Mouse (Mus musculus): ENCODE results near the gene Tmem135. TPM values are rescaled to one million over a fixed set of nuclear protein-coding genes. Genes with fewer than 3 reads are reported as not detected.
A peak's percentile ranks its signal among the peaks of the same experiment; 100 is the strongest.

Tmem135 gene
- total RNA-seq, 2 experiments from 2014 or later: 58.1 to 62.4 TPM

GRCm38 (mm10) chr7:89203144-89203543, 200.9 kb downstream of the Tmem135 start:
- DNase-seq (ENCODE audit: low spot score in 2 of 2): no peak

- no peak for DNase-seq (ENCODE audit: low spot score in 2 of 2)
Observed at GRCm38 (mm10) chr7:89201954-89202353, 202.1 kb downstream of the Tmem135 start.

GRCm38 (mm10) chr7:89198499-89198898, 205.5 kb downstream of the Tmem135 start:
- DNase-seq (ENCODE audit: low spot score in 2 of 2): no peak

- no peak for DNase-seq (ENCODE audit: low spot score in 2 of 2)
Observed at GRCm38 (mm10) chr7:89193459-89193858, 210.6 kb downstream of the Tmem135 start.

- no peak for DNase-seq (ENCODE audit: low spot score in 2 of 2)
Observed at GRCm38 (mm10) chr7:89183928-89184327, 220.1 kb downstream of the Tmem135 start.

GRCm38 (mm10) chr7:89182943-89183342, 221.1 kb downstream of the Tmem135 start:
- no peak for DNase-seq (ENCODE audit: low spot score in 2 of 2)

GRCm38 (mm10) chr7:89181285-89181684, 222.7 kb downstream of the Tmem135 start:
- no peak for DNase-seq (ENCODE audit: low spot score in 2 of 2)

- peak; percentile 42 to 50 for DNase-seq (ENCODE audit: low spot score in 2 of 2)
Observed at GRCm38 (mm10) chr7:89178601-89179000, 225.4 kb downstream of the Tmem135 start.

GRCm38 (mm10) chr7:89177926-89178325, 226.1 kb downstream of the Tmem135 start:
- no peak for DNase-seq (ENCODE audit: low spot score in 2 of 2)

- no peak for DNase-seq (ENCODE audit: low spot score in 2 of 2)
Observed at GRCm38 (mm10) chr7:89174430-89174829, 229.6 kb downstream of the Tmem135 start.

GRCm38 (mm10) chr7:89173018-89173417, 231.0 kb downstream of the Tmem135 start:
- no peak for DNase-seq (ENCODE audit: low spot score in 2 of 2)

GRCm38 (mm10) chr7:89171790-89172467, 232.1 kb downstream of the Tmem135 start:
- no peak for DNase-seq (ENCODE audit: low spot score in 2 of 2)

GRCm38 (mm10) chr7:89168606-89169005, 235.4 kb downstream of the Tmem135 start:
- peak; percentile 77 for DNase-seq (ENCODE audit: low spot score in 2 of 2)

- no peak for DNase-seq (ENCODE audit: low spot score in 2 of 2)
Observed at GRCm38 (mm10) chr7:89165528-89165927, 238.5 kb downstream of the Tmem135 start.

- DNase-seq (ENCODE audit: low spot score in 2 of 2): no peak
Observed at GRCm38 (mm10) chr7:89161610-89162378, 242.2 kb downstream of the Tmem135 start.

GRCm38 (mm10) chr7:89157356-89157755, 246.7 kb downstream of the Tmem135 start:
- DNase-seq (ENCODE audit: low spot score in 2 of 2): no peak

- DNase-seq (ENCODE audit: low spot score in 2 of 2): no peak
Observed at GRCm38 (mm10) chr7:89156629-89157028, 247.4 kb downstream of the Tmem135 start.

- DNase-seq (ENCODE audit: low spot score in 2 of 2): no peak
Observed at GRCm38 (mm10) chr7:89155741-89156140, 248.3 kb downstream of the Tmem135 start.

- DNase-seq (ENCODE audit: low spot score in 2 of 2): no peak
Observed at GRCm38 (mm10) chr7:89155223-89155622, 248.8 kb downstream of the Tmem135 start.

GRCm38 (mm10) chr7:89151345-89151744, 252.7 kb downstream of the Tmem135 start:
- no peak for DNase-seq (ENCODE audit: low spot score in 2 of 2)

GRCm38 (mm10) chr7:89140640-89141300, 263.3 kb downstream of the Tmem135 start:
- no peak for DNase-seq (ENCODE audit: low spot score in 2 of 2)

Measured in left cerebral cortex, adult 18-20 months (tissue).